Mouse (Mus musculus) thymus, adult 2 months (tissue): ENCODE measurements around the gene Tspan1. TPM values are rescaled to one million over a fixed set of nuclear protein-coding genes. Genes with fewer than 3 reads are reported as not detected.

Source experiments
- DNase-seq: peaks from one replicate; pipeline ENCODE4 v3.0.0; 2021
- H3K27ac ChIP-seq: fragments of 200-500 bp; 2 replicates; pipeline ENCODE4 v1.5.1; 2012; ENCODE audit warnings: low read length, control low read depth; ENCODE audit not compliant: control insufficient read depth, insufficient read depth
- H3K27me3 ChIP-seq: fragments of 200-500 bp; 2 replicates; pipeline ENCODE4 v1.6.1; 2012; ENCODE audit warnings: mild to moderate bottlenecking, low read length, moderate library complexity, mixed read lengths; ENCODE audit not compliant: control insufficient read depth, insufficient read depth
- H3K36me3 ChIP-seq: fragments of 200-500 bp; 2 replicates; pipeline ENCODE4 v1.6.1; 2012; ENCODE audit warnings: mild to moderate bottlenecking, low read length, moderate library complexity; ENCODE audit not compliant: control insufficient read depth, insufficient read depth
- H3K4me1 ChIP-seq: fragments of 200-500 bp; replicated peaks from 2 replicates; pipeline ENCODE4 v1.6.1; 2012; ENCODE audit warnings: low read length; ENCODE audit not compliant: control insufficient read depth, insufficient read depth
- H3K4me3 ChIP-seq: fragments of 200-500 bp; 2 replicates; pipeline ENCODE4 v1.5.1; 2012; ENCODE audit warnings: mild to moderate bottlenecking, low read length, control low read depth, moderate library complexity; ENCODE audit not compliant: control insufficient read depth, insufficient read depth
- CTCF ChIP-seq: fragments of 200-500 bp; IDR thresholded peaks from 2 replicates; pipeline ENCODE4 v1.5.1; 2012; ENCODE audit warnings: mild to moderate bottlenecking, control low read depth, low read length, moderate library complexity, borderline replicate concordance; ENCODE audit not compliant: control insufficient read depth, poor library complexity, insufficient read depth; ENCODE audit errors: extremely low read depth
- POLR2A ChIP-seq: fragments of 200-500 bp; IDR thresholded peaks from 2 replicates; pipeline ENCODE4 v1.6.1; 2012; ENCODE audit warnings: mild to moderate bottlenecking, low read length, control low read depth, moderate library complexity; ENCODE audit not compliant: control insufficient read depth, poor library complexity, insufficient read depth; ENCODE audit errors: extremely low read depth
- WGBS: fragments of 180-500 bp; shearing (Covaris S2); methylation state at CpG from one replicate; pipeline ENCODE4 v1.1.7; 2018; 5-methylcytosine and 5-hydroxymethylcytosine counted together
- polyA plus RNA-seq: library from polyadenylated mRNA; depleted of rRNA; stranded (reverse); fragments of >200 nt; gene quantifications from 2 replicates; pipeline ENCODE4 v1.2.3, GENCODE M21; 2012

The Tspan1 gene
- polyA plus RNA-seq, 1 experiment = 4.1 TPM

DNA sequence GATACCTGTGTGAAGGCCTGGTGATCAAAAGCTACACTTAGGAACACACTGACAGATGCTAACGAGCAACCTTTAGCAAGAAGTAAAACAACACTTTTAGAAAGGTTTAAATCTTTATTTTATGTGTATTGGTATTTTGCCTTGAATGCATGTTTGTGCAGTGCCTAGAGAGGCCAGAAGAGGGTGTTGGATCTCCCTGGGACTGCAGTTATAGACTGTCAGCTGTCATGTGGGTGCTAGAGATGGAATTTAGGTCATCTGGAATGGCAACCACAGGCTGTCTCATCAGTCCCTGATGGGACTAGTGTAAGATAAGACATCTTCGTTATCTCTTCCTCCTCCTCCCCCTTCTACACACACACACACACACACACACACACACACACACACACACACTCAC lies 31.0 kb upstream of the Tspan1 start:
- no peak for TF ChIP-seq POLR2A
- WGBS = 91% methylated on average over 2 of the region's 2 CpGs
- Histone ChIP-seq H3K27me3 (no peaks in the 10 kb centered on the region), H3K4me1 (no peaks in the 10 kb centered on the region), H3K4me3 (no peak overlapping the region), H3K36me3 (no peaks in the 10 kb centered on the region), H3K27ac (no peak overlapping the region)
- DNase-seq = peak; percentile 31

DNA sequence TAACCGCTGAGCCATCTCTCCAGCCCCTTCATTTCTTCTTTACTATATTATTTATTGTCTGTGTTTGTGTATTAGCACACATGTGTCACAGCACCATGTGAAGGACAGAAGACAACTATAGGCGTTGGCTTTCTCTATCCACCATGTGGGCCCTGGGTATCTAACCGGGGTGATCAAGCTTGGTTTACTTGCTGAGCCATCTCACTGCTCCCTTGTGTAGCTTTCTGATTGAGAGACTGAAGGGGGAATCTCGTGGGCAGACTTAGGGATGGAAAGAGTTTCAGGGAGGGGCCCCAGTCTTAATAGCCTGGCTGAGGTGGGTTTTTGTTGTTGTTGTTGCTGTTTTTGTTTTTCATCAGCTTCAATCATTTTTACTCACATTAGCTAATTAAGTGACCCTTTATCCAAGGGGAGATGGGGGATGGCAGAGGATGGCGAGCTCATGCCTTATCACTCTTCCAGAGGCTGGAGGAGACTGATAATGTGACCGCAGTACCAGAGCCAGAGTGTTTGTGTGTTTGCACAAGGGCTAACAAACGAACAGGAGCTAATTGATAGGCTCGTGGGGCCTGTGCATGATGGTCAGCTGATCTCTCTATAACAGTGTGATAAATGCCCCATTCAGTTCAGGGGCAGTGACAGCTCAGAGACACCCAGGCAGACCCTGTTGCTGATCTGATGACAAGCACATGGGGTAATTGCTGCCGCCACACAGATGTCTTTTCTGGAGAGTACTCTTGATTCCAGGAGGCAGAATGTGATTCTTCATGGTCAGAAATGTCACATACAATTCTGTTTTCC lies 26.4 kb upstream of the Tspan1 start:
- no peak overlapping the region for H3K4me3 ChIP-seq
- no peak for DNase-seq
- no peaks in the 10 kb centered on the region; the same call in 1 of the 2 replicates for H3K4me1 ChIP-seq
- TF ChIP-seq POLR2A = no peak
- no peak for TF ChIP-seq CTCF
- no peak overlapping the region for H3K27ac ChIP-seq
- 92% methylated on average over 9 of the region's 9 CpGs for WGBS
- no peaks in the 10 kb centered on the region for H3K27me3 ChIP-seq
- H3K36me3 ChIP-seq = no peaks in the 10 kb centered on the region

DNA sequence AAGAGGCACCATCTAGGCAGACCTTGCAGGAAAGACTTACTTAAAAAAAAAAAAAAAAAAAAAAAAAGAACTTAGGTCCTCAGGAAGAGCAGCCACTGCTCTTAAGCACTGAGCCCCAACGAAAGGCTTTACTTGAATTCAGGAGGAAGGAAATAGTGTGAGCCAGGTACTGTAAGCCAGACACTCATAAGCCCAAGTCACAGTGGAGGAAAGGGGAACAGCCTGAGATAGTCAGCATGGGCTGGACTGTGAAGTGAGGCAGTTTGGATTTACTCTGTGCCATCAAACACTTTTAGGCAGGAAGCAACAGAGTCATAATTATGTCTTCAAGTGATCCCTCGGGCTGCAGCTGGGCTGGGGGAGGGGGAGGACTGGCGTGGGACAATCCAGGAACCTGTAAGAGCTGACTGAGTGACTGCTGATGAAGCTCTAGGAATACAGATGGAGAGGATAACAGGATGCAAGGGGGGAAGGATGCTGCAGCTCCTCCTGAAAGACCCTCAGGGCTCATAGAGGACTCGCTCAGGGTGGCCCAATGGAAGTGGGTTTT lies 25.0 kb upstream of the Tspan1 start:
- TF ChIP-seq POLR2A = no peak
- 36% methylated on average over 4 of the region's 4 CpGs for WGBS
- no peak overlapping the region for H3K4me3 ChIP-seq
- DNase-seq = no peak
- H3K27ac ChIP-seq = no peak overlapping the region
- H3K4me1 ChIP-seq = no peaks in the 10 kb centered on the region; the same call in 1 of the 2 replicates
- no peaks in the 10 kb centered on the region for H3K36me3 ChIP-seq
- no peaks in the 10 kb centered on the region for H3K27me3 ChIP-seq

DNA sequence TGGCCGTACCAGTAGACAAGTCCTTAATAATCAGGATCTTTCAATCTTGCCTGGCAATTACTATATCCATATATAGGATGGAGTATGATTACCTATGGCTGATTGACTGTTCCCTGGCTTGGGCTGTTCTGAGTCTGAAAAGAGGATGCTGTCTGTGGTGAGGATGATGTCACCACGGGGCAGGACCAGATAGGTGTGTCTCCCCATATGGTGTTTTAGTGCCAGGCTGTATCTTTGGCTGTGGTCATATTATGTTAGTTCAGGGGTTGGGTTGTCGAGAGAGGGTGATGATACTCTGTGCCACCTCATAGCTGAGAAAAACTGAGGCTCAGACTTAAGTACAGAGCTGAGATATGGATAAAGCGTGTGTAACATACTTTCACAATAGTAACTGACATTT lies 17.7 kb upstream of the Tspan1 start:
- no peak overlapping the region for H3K4me3 ChIP-seq
- H3K36me3 ChIP-seq = no peaks in the 10 kb centered on the region
- no peaks in the 10 kb centered on the region for H3K4me1 ChIP-seq
- H3K27me3 ChIP-seq = no peaks in the 10 kb centered on the region
- no peak for DNase-seq
- 68% methylated on average over 4 of the region's 4 CpGs for WGBS
- TF ChIP-seq POLR2A = no peak
- no peak overlapping the region for H3K27ac ChIP-seq

DNA sequence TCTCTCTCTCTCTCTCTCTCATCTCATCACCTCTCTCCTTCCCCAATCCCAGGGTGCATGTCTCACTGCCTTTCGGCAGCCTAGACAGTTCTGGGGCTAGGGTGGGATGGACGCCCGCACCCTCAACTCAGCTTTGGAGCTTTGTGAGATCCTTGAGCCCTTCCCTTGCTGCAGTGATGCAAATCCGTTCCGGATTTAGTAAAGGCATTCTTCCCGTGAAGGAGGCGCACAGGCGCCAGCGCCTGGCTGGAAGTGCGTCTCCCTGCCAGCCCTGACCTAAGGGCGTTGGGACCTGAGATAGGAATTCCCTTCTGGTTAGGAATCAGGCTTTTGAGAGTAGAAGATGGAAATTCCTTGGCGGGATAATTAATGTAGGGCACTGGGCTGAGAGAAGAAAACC lies 15.3 kb upstream of the Tspan1 start:
- no peaks in the 10 kb centered on the region for H3K36me3 ChIP-seq
- no peak overlapping the region for H3K27ac ChIP-seq
- no peak for DNase-seq
- 79% methylated on average over 12 of the region's 12 CpGs for WGBS
- no peaks in the 10 kb centered on the region for H3K27me3 ChIP-seq
- H3K4me3 ChIP-seq = no peak overlapping the region
- no peak for TF ChIP-seq POLR2A
- TF ChIP-seq CTCF = no peak
- no peaks in the 10 kb centered on the region for H3K4me1 ChIP-seq

DNA sequence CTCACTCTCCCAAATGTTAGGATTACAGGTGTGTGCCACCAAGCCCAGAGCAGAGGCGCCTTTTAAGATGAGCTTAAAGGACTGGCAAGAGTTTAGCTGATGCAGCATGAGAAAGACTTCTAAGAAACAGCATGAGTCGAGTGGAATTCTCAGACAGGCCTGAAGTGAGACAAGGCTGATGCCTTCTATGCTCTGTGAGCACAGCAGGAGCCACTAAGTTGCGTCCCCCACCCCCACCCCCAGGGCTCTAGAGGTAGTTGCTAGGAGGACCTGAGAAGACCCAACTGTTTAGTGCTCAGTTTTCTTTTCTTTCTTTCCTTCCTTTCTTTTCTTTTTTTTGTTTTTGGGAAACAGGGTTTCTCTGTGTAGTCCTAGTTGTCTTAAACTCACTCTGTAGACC lies 14.7 kb upstream of the Tspan1 start:
- DNase-seq = no peak
- no peak overlapping the region for H3K4me3 ChIP-seq
- no peaks in the 10 kb centered on the region for H3K36me3 ChIP-seq
- no peaks in the 10 kb centered on the region for H3K27me3 ChIP-seq
- peaks cover 4% of the 10 kb centered on the region for H3K4me1 ChIP-seq
- no peak overlapping the region for H3K27ac ChIP-seq
- WGBS = 90% methylated on average over 3 of the region's 3 CpGs
- TF ChIP-seq CTCF = no peak
- no peak for TF ChIP-seq POLR2A

DNA sequence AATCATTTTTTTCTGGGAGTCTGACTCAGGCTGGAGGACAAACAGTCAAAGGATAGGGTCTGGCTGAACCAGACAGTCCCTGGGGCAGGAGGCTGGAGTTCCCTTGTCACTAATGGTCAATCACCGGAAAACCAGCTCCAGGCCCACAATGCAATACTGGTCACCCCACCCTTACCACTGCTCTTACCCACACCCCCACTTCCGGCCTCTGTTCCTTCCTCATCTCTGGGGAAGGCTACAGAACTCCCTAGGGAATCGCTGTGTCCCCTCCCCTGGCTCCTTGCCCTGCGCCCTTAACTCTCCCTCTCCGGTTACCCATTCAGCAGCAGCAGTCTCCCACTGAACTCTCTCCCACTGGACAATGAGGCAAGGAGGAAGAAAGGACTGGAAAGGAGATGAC lies 9.7 kb upstream of the Tspan1 start:
- no peak for DNase-seq
- H3K27ac ChIP-seq = no peak overlapping the region
- no peak for TF ChIP-seq POLR2A
- no peak for TF ChIP-seq CTCF
- H3K4me1 ChIP-seq = peaks cover 17% of the 10 kb centered on the region
- no peaks in the 10 kb centered on the region for H3K36me3 ChIP-seq
- no peaks in the 10 kb centered on the region for H3K27me3 ChIP-seq
- H3K4me3 ChIP-seq = no peak overlapping the region
- WGBS = 46% methylated on average over 5 of the region's 5 CpGs
